Mouse (Mus musculus) hindbrain, postnatal 0 days (tissue): ENCODE results near the gene Cdc42ep4. TPM values are rescaled to one million over a fixed set of nuclear protein-coding genes. Genes with fewer than 3 reads are reported as not detected.

Experiments used
- ATAC-seq: fragments of 200-750 bp; cut with Nextera tagmentation; 2 replicates; pipeline ENCODE4 v1.8.0; 2017; ENCODE audit warnings: mild to moderate bottlenecking, moderate TSS enrichment, moderate library complexity
- DNase-seq: peaks from one replicate; pipeline ENCODE4 v3.0.0-alpha.2; 2015; ENCODE audit warnings: low spot score
- H3K27ac ChIP-seq: fragments of 300-500 bp; sonication (generic); 2 replicates; pipeline ENCODE4 v1.5.1; 2014; ENCODE audit warnings: mild to moderate bottlenecking
- H3K27me3 ChIP-seq: fragments of 300-500 bp; sonication (generic); 2 replicates; pipeline ENCODE4 v1.6.1; 2014; ENCODE audit warnings: low read length, mixed read lengths; ENCODE audit not compliant: insufficient read depth
- H3K36me3 ChIP-seq: fragments of 300-500 bp; sonication (generic); 2 replicates; pipeline ENCODE4 v1.6.1; 2014; ENCODE audit warnings: low read length, mixed read lengths; ENCODE audit not compliant: insufficient read depth
- H3K4me1 ChIP-seq: fragments of 300-500 bp; sonication (generic); 2 replicates; pipeline ENCODE4 v1.6.1; 2014; ENCODE audit warnings: antibody characterized with exemption, low read length, mixed read lengths; ENCODE audit not compliant: insufficient read depth
- H3K4me2 ChIP-seq: fragments of 300-500 bp; sonication (generic); 2 replicates; pipeline ENCODE4 v1.6.1; 2014; ENCODE audit warnings: low read depth, mild to moderate bottlenecking, low read length, moderate library complexity, mixed read lengths
- H3K4me3 ChIP-seq: fragments of 300-500 bp; sonication (generic); 2 replicates; pipeline ENCODE4 v1.5.1; 2014; ENCODE audit warnings: low read length
- H3K9ac ChIP-seq: fragments of 300-500 bp; sonication (generic); replicated peaks from 2 replicates; pipeline ENCODE4 v1.6.1; 2014; ENCODE audit warnings: mild to moderate bottlenecking, low read length, moderate library complexity, mixed read lengths
- H3K9me3 ChIP-seq: fragments of 300-500 bp; sonication (generic); 2 replicates; pipeline ENCODE4 v1.6.1; 2016; ENCODE audit warnings: low read length, mixed read lengths
- CTCF ChIP-seq: IDR thresholded peaks from 2 replicates; pipeline ENCODE4 v1.5.1; 2016; ENCODE audit warnings: antibody characterized with exemption, control low read depth, low read depth
- WGBS: fragments of 180-500 bp; shearing (Covaris S2); extraction: QIAGEN DNeasy Blood & Tissue Kit; methylation state at CpG from one replicate; pipeline ENCODE4 v1.1.7; 2014; 5-methylcytosine and 5-hydroxymethylcytosine counted together
- polyA plus RNA-seq: library from polyadenylated mRNA; unstranded; fragments of >200 nt; fragmentation: Nextera tagmentation; extraction: Ambion mirVana; gene quantifications from 2 replicates; pipeline ENCODE4 v1.2.1, GENCODE M21; 2015
- total RNA-seq: library from RNA; depleted of rRNA; stranded (reverse); fragments of >200 nt; gene quantifications from 2 replicates; pipeline ENCODE4 v1.2.3, GENCODE M21; 2014; rRNA removed

Gene Cdc42ep4
- total RNA-seq = 104 and 116 TPM in 2 replicates
- polyA plus RNA-seq = 55.7 and 56.4 TPM in 2 replicates

GRCm38 (mm10) chr11:113751484-113752084, at the start of gene Cdc42ep4:
TSS of gene Cdc42ep4 (minus strand) at chr11:113751881.
- Histone ChIP-seq H3K9ac (peak within 1 kb of the TSS; percentile 88), H3K4me1 (peaks cover 28% of the 10 kb centered on the region), H3K27ac (peak within 1 kb of the TSS; percentile 94), H3K27me3 (no peaks in the 10 kb centered on the region), H3K4me2 (peak within 1 kb of the TSS; percentile 89), H3K9me3 (no peaks in the 10 kb centered on the region), H3K4me3 (peak within 1 kb of the TSS; percentile 79), H3K36me3 (no peaks in the 10 kb centered on the region)
- ATAC-seq (peak; percentile 89), DNase-seq (peak; percentile 96)
- WGBS = under 1% methylated on average over 44 of the region's 44 CpGs
- no peak for TF ChIP-seq CTCF

GRCm38 (mm10) chr11:113800026-113800425, 48.3 kb upstream of the Cdc42ep4 start:
- 0 out of 2 replicates have a peak, but pooled peaks cover 9% of the 10 kb centered on the region for H3K4me1 ChIP-seq
- ATAC-seq (no peak), DNase-seq (no peak)
- no peak overlapping the region for H3K4me3 ChIP-seq
- no peak overlapping the region for H3K9ac ChIP-seq
- H3K36me3 ChIP-seq = no peaks in the 10 kb centered on the region
- H3K27me3 ChIP-seq = no peaks in the 10 kb centered on the region
- WGBS = 93% methylated on average over 12 of the region's 12 CpGs
- no peak overlapping the region for H3K4me2 ChIP-seq
- no peak overlapping the region for H3K27ac ChIP-seq
- H3K9me3 ChIP-seq = no peaks in the 10 kb centered on the region
- TF ChIP-seq CTCF = no peak

- Histone ChIP-seq H3K9me3 (no peaks in the 10 kb centered on the region), H3K4me1 (0 out of 2 replicates have a peak, but pooled peaks cover 9% of the 10 kb centered on the region), H3K36me3 (no peaks in the 10 kb centered on the region), H3K9ac (no peak overlapping the region), H3K27me3 (no peaks in the 10 kb centered on the region), H3K4me3 (no peak overlapping the region), H3K27ac (no peak overlapping the region), H3K4me2 (no peak overlapping the region)
- 28% methylated on average over 14 of the region's 14 CpGs for WGBS
- ATAC-seq (no peak), DNase-seq (peak; percentile 55)
- no peak for TF ChIP-seq CTCF
Measured at GRCm38 (mm10) chr11:113799041-113799447, 47.4 kb upstream of the Cdc42ep4 start.

GRCm38 (mm10) chr11:113798011-113798410, 46.3 kb upstream of the Cdc42ep4 start:
- Histone ChIP-seq H3K9ac (no peak overlapping the region), H3K4me2 (no peak overlapping the region), H3K36me3 (no peaks in the 10 kb centered on the region; the same call in 1 of the 2 replicates), H3K9me3 (no peaks in the 10 kb centered on the region), H3K27me3 (no peaks in the 10 kb centered on the region), H3K4me3 (no peak overlapping the region), H3K4me1 (0 out of 2 replicates have a peak, but pooled peaks cover 9% of the 10 kb centered on the region), H3K27ac (peak overlapping the region; percentile 48; the same call in 1 of the 2 replicates)
- ATAC-seq (peak; percentile 65), DNase-seq (peak; percentile 52)
- TF ChIP-seq CTCF = no peak
- 37% methylated on average over 6 of the region's 6 CpGs for WGBS

- Histone ChIP-seq H3K36me3 (no peaks in the 10 kb centered on the region; the same call in 1 of the 2 replicates), H3K9ac (no peak overlapping the region), H3K27ac (peak overlapping the region; percentile 48; the same call in 1 of the 2 replicates), H3K9me3 (no peaks in the 10 kb centered on the region), H3K4me1 (0 out of 2 replicates have a peak, but pooled peaks cover 9% of the 10 kb centered on the region), H3K27me3 (no peaks in the 10 kb centered on the region), H3K4me3 (no peak overlapping the region), H3K4me2 (no peak overlapping the region)
- no peak for TF ChIP-seq CTCF
- ATAC-seq = peak; percentile 63
- 46% methylated on average over 19 of the region's 19 CpGs for WGBS
- DNase-seq = peak; percentile 32
Measured at GRCm38 (mm10) chr11:113797014-113797983, 45.6 kb upstream of the Cdc42ep4 start.

- Histone ChIP-seq H3K4me3 (no peak overlapping the region), H3K4me1 (0 out of 2 replicates have a peak, but pooled peaks cover 9% of the 10 kb centered on the region), H3K27me3 (no peaks in the 10 kb centered on the region), H3K4me2 (no peak overlapping the region), H3K9me3 (no peaks in the 10 kb centered on the region), H3K36me3 (no peaks in the 10 kb centered on the region; the same call in 1 of the 2 replicates), H3K27ac (no peak overlapping the region), H3K9ac (no peak overlapping the region)
- ATAC-seq = no peak
- no peak for TF ChIP-seq CTCF
- WGBS = 70% methylated on average over 12 of the region's 12 CpGs
- DNase-seq = no peak
Measured at GRCm38 (mm10) chr11:113795846-113796245, 44.2 kb upstream of the Cdc42ep4 start.
